Mouse (Mus musculus): ENCODE results near the gene Ddx31.

DNA sequence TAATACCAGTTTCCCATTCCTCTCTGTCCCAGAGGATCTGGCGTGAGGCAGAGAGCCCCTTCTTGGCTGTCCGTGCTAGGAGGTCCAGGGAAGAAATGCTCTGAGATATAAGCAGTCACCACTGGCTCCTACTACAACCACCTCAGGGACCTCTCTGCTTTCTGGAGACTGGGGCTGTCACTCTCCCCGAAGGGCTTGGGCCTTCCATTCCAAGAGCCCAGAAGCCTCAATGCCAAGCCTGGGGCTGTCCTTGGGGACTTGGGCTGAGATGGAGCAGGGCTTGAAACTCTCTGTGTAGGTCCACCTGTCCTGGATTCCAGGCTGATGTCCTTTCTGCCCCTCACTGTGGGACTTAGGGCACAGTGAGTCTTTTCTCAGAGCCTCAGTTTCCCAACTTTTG, 70.7 kb downstream of the Ddx31 start:
- TF ChIP-seq ZC3H11A (IDR thresholded peaks at IDR 0.05; ENCODE audit: borderline replicate concordance, low read depth, low read length) (no peak), HCFC1 (IDR thresholded peaks at IDR 0.05; ENCODE audit: borderline replicate concordance, insufficient read depth, low read length) (no peak), ZNF384 (IDR thresholded peaks at IDR 0.05; ENCODE audit: low read depth, low read length) (no peak)

Measured in ES-E14 (cell line).